Mouse (Mus musculus) C2C12 (cell line): ENCODE measurements around the gene Trim3.

Source experiments
- CTCF ChIP-seq: IDR thresholded peaks from one replicate; pipeline ENCODE4 v1.5.1; 2011; ENCODE audit not compliant: control insufficient read depth, insufficient read depth, insufficient read length
- MAX ChIP-seq: IDR thresholded peaks from one replicate; pipeline ENCODE4 v1.6.1; 2011; ENCODE audit warnings: mild to moderate bottlenecking, control low read depth
- MYOD1 ChIP-seq: IDR thresholded peaks from one replicate; pipeline ENCODE4 v1.6.1; 2011; ENCODE audit warnings: low read depth; ENCODE audit not compliant: control insufficient read depth, insufficient read length

- TF ChIP-seq MAX (no peak), CTCF (no peak), MYOD1 (no peak)
Observed at GRCm38 (mm10) chr7:105633127-105633800, at the start of gene Trim3.
